Mouse (Mus musculus): ENCODE measurements around the gene Gm42878.

The Gm42878 gene

DNA sequence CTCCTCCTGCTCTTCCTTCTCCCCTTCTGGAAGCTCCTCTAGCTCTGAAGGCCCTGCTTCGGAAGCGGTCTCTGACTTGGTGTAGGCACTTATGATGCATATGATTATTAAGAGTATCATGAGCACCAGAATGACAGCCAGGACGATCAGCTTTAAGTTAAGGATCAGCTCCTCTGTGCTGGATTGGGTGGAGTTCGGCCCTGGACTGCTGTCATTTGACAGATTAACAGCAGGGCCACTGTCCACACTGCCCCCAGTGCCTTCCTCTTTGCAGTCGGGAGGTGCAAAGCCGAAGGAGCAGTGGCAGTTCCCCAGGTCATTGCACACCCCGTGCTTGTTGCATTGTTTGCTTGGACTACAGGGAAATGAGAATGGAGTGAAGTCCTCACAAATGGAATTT lies 44.6 kb downstream of the Gm42878 start:
- no peak for DNase-seq (ENCODE audit: extremely low spot score)

DNA sequence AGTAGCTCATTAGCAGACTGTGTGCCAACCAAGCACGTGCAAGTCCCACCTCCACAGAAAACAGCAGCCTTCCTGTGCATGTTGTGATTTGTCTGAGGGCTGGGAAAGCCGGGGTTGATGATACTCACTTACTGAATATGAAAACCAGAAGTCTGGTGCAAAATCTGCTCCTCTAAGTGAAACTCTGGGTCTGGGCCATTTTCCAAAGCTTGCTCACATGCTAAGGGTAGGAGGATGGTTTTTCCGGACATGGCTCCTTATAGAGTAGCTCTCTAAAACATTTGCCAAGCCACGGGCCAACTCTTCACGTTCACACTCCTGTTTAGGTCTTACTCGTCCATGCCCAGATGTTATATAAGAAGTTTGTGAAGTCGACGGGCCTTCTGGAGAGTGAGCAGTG lies 52.0 kb downstream of the Gm42878 start:
- DNase-seq (ENCODE audit: extremely low spot score): no peak

DNA sequence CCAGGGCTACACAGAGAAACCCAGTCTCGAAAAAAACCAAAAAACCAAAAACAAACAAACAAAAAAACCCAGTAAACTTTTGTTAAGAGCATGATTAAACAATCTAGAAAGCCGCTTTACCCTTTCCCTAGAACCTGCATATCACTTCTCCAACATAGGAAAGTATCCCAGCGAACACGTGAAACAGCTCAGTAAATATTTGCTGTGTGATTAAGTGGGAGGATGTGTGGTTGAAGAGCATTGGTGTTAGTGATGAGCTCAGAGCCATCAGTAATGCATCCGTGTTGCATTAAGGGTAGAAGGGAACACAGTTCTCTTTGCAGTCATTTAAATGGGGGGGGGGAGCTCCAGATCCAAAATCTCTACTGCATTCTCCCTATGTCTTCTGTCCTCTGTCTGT lies 60.5 kb downstream of the Gm42878 start:
- no peak for DNase-seq (ENCODE audit: extremely low spot score)

DNA sequence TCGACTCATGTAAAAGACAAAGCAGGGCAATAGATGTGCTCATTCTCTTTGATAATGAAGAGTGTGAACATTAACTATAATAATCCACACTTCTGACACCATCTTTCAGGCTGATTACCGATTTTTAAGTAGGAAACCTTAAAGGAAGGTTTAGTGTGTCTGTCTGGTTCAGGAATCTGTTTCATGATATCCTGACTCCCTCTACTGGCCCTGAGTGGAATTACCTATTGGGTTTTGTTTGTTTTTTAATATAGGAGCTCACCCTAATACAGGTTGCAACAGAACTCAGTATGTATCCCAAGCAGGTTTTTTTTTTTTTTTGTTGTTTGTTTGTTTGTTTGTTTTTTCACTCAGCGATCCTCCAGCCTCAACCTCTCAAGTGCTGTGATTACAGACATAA lies 67.6 kb downstream of the Gm42878 start:
- peak; percentile 57 for DNase-seq (ENCODE audit: extremely low spot score)

DNA sequence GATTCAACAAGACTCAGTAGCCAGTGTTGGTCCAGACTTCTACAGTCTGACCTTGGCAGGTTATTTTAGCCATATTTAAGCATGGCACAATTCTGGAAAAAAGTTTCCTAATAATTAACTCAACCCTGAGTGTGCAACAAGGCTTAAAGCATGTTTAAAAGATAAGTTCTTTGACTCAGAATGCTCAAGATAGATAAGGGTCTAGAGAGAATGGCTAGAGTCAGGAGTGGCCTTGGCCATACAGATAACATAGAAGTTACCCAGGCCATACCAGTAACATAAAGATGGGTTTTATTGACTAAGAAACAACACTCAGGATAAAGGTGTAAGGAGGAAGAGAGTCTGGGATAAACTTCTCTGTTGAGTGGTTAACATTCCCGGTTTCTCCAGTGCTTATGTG lies 69.2 kb downstream of the Gm42878 start:
- no peak for DNase-seq (ENCODE audit: extremely low spot score)

DNA sequence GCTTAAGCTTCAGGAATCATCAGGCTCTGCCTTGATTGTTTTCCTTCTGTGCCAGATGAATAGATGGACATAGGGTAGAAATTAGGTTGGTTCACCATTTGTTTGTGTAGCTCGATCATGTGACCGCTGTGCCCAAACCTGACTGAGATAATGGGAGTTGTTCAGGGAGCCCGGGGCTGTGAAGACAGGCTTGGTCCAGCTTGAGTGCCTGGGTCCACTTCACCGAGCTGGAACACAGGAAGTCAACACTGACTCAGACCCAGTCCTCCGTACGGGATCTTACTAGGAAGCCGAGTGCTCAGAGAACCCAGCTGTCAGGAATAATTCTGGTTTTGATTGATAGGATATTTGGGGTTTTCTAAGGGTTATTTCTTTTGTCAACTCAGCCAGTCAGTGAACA lies 70.7 kb downstream of the Gm42878 start:
- DNase-seq (ENCODE audit: extremely low spot score): no peak

DNA sequence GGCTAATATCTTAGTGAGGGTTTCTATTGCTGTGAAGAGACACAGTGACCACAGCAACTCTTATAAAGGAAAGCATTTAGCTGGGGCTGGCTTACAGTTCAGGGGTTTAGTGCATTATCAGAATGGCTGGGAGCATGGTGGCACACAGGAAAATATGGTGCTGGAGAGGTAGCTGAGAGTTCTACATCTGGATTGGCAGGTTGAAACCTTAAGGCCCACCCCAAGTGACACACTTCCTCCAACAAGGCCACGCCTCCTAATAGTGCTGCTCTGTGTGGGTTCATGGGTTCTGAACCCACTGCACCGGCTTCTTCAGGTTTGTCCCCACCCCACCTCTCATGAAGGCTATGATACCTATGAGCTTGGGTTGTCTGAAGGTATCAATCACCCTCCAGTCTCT lies 72.9 kb downstream of the Gm42878 start:
- no peak for DNase-seq (ENCODE audit: extremely low spot score)

DNA sequence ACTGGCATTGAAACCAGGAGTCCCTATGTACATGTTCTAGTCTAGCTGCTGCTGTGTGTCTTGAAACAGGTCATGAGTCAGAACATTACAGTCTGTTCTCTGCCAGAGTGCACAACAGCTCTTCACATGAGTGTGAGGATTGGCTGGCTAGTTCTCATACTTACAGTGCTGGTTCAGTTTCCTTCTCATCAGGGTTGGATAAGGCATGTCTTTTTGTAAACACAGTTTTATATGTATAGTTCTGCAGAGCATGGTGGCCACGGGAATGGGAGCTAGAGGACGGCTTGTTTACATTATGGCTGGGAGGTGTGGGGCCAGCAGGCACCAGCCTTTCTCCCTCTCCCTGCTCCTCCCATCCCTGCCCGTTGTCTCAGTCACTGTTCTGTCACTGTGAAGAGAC lies 75.7 kb downstream of the Gm42878 start:
- no peak for DNase-seq (ENCODE audit: extremely low spot score)
